Mouse (Mus musculus) adrenal gland, adult 2 months (tissue): ENCODE data around the gene E130308A19Rik. TPM values are rescaled to one million over a fixed set of nuclear protein-coding genes. Genes with fewer than 3 reads are reported as not detected.

Experiments used
- DNase-seq: peaks from one replicate; pipeline ENCODE4 v3.0.0; 2021
- polyA plus RNA-seq: library from polyadenylated mRNA; depleted of rRNA; stranded (reverse); fragments of >200 nt; gene quantifications from 2 replicates; pipeline ENCODE4 v1.2.3, GENCODE M21; 2012
- total RNA-seq, 2 experiments: library from RNA; stranded (reverse); gene quantifications; 2 replicates each; pipeline ENCODE4 v1.2.3; 2021

The E130308A19Rik gene
- total and polyA plus RNA-seq, 3 experiments: 7.7 to 14.8 (median 13.9) TPM

GRCm38 (mm10) chr4:59639163-59639562 is 13.2 kb downstream of the E130308A19Rik start:
- DNase-seq: no peak

GRCm38 (mm10) chr4:59640720-59641119 is 14.7 kb downstream of the E130308A19Rik start:
- DNase-seq: no peak

- no peak for DNase-seq
Measured at GRCm38 (mm10) chr4:59642039-59642438, 16.0 kb downstream of the E130308A19Rik start.

GRCm38 (mm10) chr4:59642657-59643056 is 16.6 kb downstream of the E130308A19Rik start:
- no peak for DNase-seq

GRCm38 (mm10) chr4:59644431-59644830 is 18.4 kb downstream of the E130308A19Rik start:
- no peak for DNase-seq

GRCm38 (mm10) chr4:59644992-59645391 is 19.0 kb downstream of the E130308A19Rik start:
- DNase-seq: no peak

GRCm38 (mm10) chr4:59645610-59646009 is 19.6 kb downstream of the E130308A19Rik start:
- DNase-seq: no peak

GRCm38 (mm10) chr4:59646020-59646696 is 20.1 kb downstream of the E130308A19Rik start:
- DNase-seq: no peak

- no peak for DNase-seq
Measured at GRCm38 (mm10) chr4:59649119-59649518, 23.1 kb downstream of the E130308A19Rik start.

- no peak for DNase-seq
Measured at GRCm38 (mm10) chr4:59652166-59652681, 26.2 kb downstream of the E130308A19Rik start.

- DNase-seq: no peak
Measured at GRCm38 (mm10) chr4:59656061-59656642, 30.1 kb downstream of the E130308A19Rik start.

- no peak for DNase-seq
Measured at GRCm38 (mm10) chr4:59662163-59662562, 36.2 kb downstream of the E130308A19Rik start.

GRCm38 (mm10) chr4:59663451-59663850 is 37.4 kb downstream of the E130308A19Rik start:
- DNase-seq: no peak

GRCm38 (mm10) chr4:59666550-59667317 is 40.7 kb downstream of the E130308A19Rik start:
- DNase-seq: no peak

- DNase-seq: no peak
Measured at GRCm38 (mm10) chr4:59668050-59668449, 42.0 kb downstream of the E130308A19Rik start.

- DNase-seq: no peak
Measured at GRCm38 (mm10) chr4:59669131-59669530, 43.1 kb downstream of the E130308A19Rik start.

- no peak for DNase-seq
Measured at GRCm38 (mm10) chr4:59670015-59670414, 44.0 kb downstream of the E130308A19Rik start.

GRCm38 (mm10) chr4:59673423-59674117 is 47.6 kb downstream of the E130308A19Rik start:
- DNase-seq: no peak

GRCm38 (mm10) chr4:59674929-59675679 is 49.1 kb downstream of the E130308A19Rik start:
- no peak for DNase-seq

GRCm38 (mm10) chr4:59675699-59676098 is 49.7 kb downstream of the E130308A19Rik start:
- no peak for DNase-seq

GRCm38 (mm10) chr4:59681383-59681782 is 55.4 kb downstream of the E130308A19Rik start:
- no peak for DNase-seq
